Mouse (Mus musculus) ES-E14 (cell line): ENCODE results near the gene Hrk. TPM values are rescaled to one million over a fixed set of nuclear protein-coding genes. Genes with fewer than 3 reads are reported as not detected.

Experiments
- DNase-seq: peaks from one replicate; pipeline ENCODE4 v3.0.0-alpha.2; 2013; ENCODE audit warnings: low read depth, low spot score
- H3K27ac ChIP-seq: 2 replicates; pipeline ENCODE4 v1.5.1; 2012; ENCODE audit warnings: low read depth, mild to moderate bottlenecking, low read length, moderate library complexity, mixed read lengths; ENCODE audit not compliant: poor library complexity, insufficient read depth, severe bottlenecking
- H3K36me3 ChIP-seq: 2 replicates; pipeline ENCODE4 v1.6.1; 2012; ENCODE audit warnings: mild to moderate bottlenecking, low read length, moderate library complexity, mixed read lengths; ENCODE audit not compliant: control insufficient read depth, poor library complexity, insufficient read depth, severe bottlenecking
- H3K4me1 ChIP-seq, 2 experiments: fragments of 150-350 bp in 1 of 2; sonication (generic) in 1 of 2; 2 replicates each; pipeline ENCODE4 v1.6.1; 2012; ENCODE audit warnings: low read length in 2 of 2, mild to moderate bottlenecking in 1 of 2, mixed read lengths in 1 of 2; ENCODE audit not compliant: control insufficient read depth in 2 of 2, insufficient read depth in 2 of 2, poor library complexity in 1 of 2
- H3K4me3 ChIP-seq, 2 experiments: fragments of 150-350 bp in 1 of 2; sonication (generic) in 1 of 2; 2 replicates each; pipeline ENCODE4 v1.5.1; 2012; ENCODE audit warnings: low read length in 2 of 2, low read depth in 1 of 2, mild to moderate bottlenecking in 1 of 2, mixed read lengths in 1 of 2; ENCODE audit not compliant: insufficient read depth in 1 of 2, poor library complexity in 1 of 2, severe bottlenecking in 1 of 2
- H3K9ac ChIP-seq: 2 replicates; pipeline ENCODE4 v1.6.1; 2012; ENCODE audit warnings: low read depth, mild to moderate bottlenecking, low read length, mixed read lengths; ENCODE audit not compliant: poor library complexity, insufficient read depth, severe bottlenecking
- H3K9me3 ChIP-seq: fragments of 150-350 bp; sonication (generic); 2 replicates; pipeline ENCODE4 v1.6.1; 2012; ENCODE audit warnings: low read depth, mild to moderate bottlenecking, low read length; ENCODE audit not compliant: control insufficient read depth, insufficient read depth
- CHD2 ChIP-seq: IDR thresholded peaks from 2 replicates; pipeline ENCODE4 v1.6.1; 2014; ENCODE audit warnings: mild to moderate bottlenecking, low read depth, low read length, inconsistent platforms
- HCFC1 ChIP-seq: IDR thresholded peaks from 2 replicates; pipeline ENCODE4 v1.6.1; 2012; ENCODE audit warnings: low read length, inconsistent platforms, borderline replicate concordance; ENCODE audit not compliant: insufficient read depth
- MAFK ChIP-seq: IDR thresholded peaks from 2 replicates; pipeline ENCODE4 v1.6.1; 2014; ENCODE audit warnings: mild to moderate bottlenecking, low read depth, low read length, inconsistent platforms; ENCODE audit not compliant: insufficient read depth
- ZC3H11A ChIP-seq: IDR thresholded peaks from 2 replicates; pipeline ENCODE4 v1.6.1; 2012; ENCODE audit warnings: low read depth, mild to moderate bottlenecking, inconsistent platforms, low read length, borderline replicate concordance
- ZNF384 ChIP-seq: IDR thresholded peaks from 2 replicates; pipeline ENCODE4 v1.6.1; 2012; ENCODE audit warnings: low read depth, low read length, inconsistent platforms
- in situ Hi-C, 2 experiments: fragments of 600-800 bp; cut with MboI; formaldehyde crosslinking; loops; one replicate each; pipeline ENCODE4 v1.15.1; 2025; ENCODE audit warnings: low sequenced_read_pairs in 2 of 2, inconsistent platforms in 1 of 2; ENCODE audit not compliant: unreplicated experiment in 2 of 2
- total RNA-seq: library from RNA; depleted of rRNA; stranded (reverse); fragments of 300-350 nt; gene quantifications from 2 replicates; pipeline ENCODE4 v1.2.3, GENCODE M21; 2012; rRNA removed

Gene Hrk
- total RNA-seq, result 0.36 and 0.63 TPM in 2 replicates

GRCm38 (mm10) chr5:118164581-118164980, at the start of gene Hrk:
Hrk (plus strand) TSS chr5:118164648.
- Histone ChIP-seq H3K9ac (no peak within 1 kb of the TSS), H3K9me3 (no peaks in the 10 kb centered on the region), H3K4me3 (no peak within 1 kb of the TSS), H3K36me3 (no peaks in the 10 kb centered on the region), H3K27ac (no peak within 1 kb of the TSS), H3K4me1 (peaks cover 3 to 10% of the 10 kb centered on the region in 2 experiments; a peak in 1 of 4 replicates)
- no peak for DNase-seq
- TF ChIP-seq ZC3H11A, result no peak
- no peak for TF ChIP-seq MAFK
- no peak for TF ChIP-seq ZNF384
- no peak for TF ChIP-seq HCFC1
- TF ChIP-seq CHD2, result no peak
- in situ Hi-C loops, result loop anchor here in 1 of 2 experiments (25.0 kb wide), 1 partner anchor 1498 kb away; the partner anchor contains the start of gene Tbx3

GRCm38 (mm10) chr5:118118351-118118750, 46.1 kb upstream of the Hrk start:
- Histone ChIP-seq H3K4me1 (peaks cover 0 to 4% of the 10 kb centered on the region in 2 experiments; a peak in 1 of 4 replicates), H3K27ac (no peak overlapping the region)
- in situ Hi-C loops, result no loop called here

GRCm38 (mm10) chr5:118118922-118119321, 45.5 kb upstream of the Hrk start:
- no peak for DNase-seq
- H3K27ac ChIP-seq, result no peak overlapping the region
- H3K36me3 ChIP-seq, result no peaks in the 10 kb centered on the region

More at GRCm38 (mm10) chr5:118118351-118118750, 46.1 kb upstream of the Hrk start:
- Histone ChIP-seq H3K36me3 (no peaks in the 10 kb centered on the region), H3K9ac (no peak overlapping the region), H3K9me3 (no peaks in the 10 kb centered on the region), H3K4me3 (no peak overlapping the region)
- DNase-seq, result no peak
- no peak for TF ChIP-seq MAFK
- TF ChIP-seq ZNF384, result no peak
- no peak for TF ChIP-seq HCFC1
- TF ChIP-seq CHD2, result no peak
- no peak for TF ChIP-seq ZC3H11A

GRCm38 (mm10) chr5:118120670-118121069, 43.8 kb upstream of the Hrk start:
- no peak for DNase-seq
- no peak overlapping the region for H3K4me3 ChIP-seq
- peaks cover 0 to 4% of the 10 kb centered on the region in 2 experiments; a peak in 1 of 4 replicates for H3K4me1 ChIP-seq
- peaks cover 2% of the 10 kb centered on the region; the same call in 1 of the 2 replicates for H3K36me3 ChIP-seq
- TF ChIP-seq MAFK, result no peak
- no peak for TF ChIP-seq HCFC1
- no peak for TF ChIP-seq CHD2
- no peak for TF ChIP-seq ZC3H11A
- no peak for TF ChIP-seq ZNF384
- H3K27ac ChIP-seq, result no peak overlapping the region
- H3K9me3 ChIP-seq, result no peaks in the 10 kb centered on the region
- H3K9ac ChIP-seq, result no peak overlapping the region
- in situ Hi-C loops, result no loop called here

More at GRCm38 (mm10) chr5:118118922-118119321, 45.5 kb upstream of the Hrk start:
- in situ Hi-C loops, result no loop called here
- Histone ChIP-seq H3K4me3 (no peak overlapping the region), H3K4me1 (peaks cover 0 to 4% of the 10 kb centered on the region in 2 experiments; a peak in 1 of 4 replicates), H3K9ac (no peak overlapping the region), H3K9me3 (no peaks in the 10 kb centered on the region)
- TF ChIP-seq ZC3H11A, result no peak
- TF ChIP-seq ZNF384, result no peak
- TF ChIP-seq CHD2, result no peak
- no peak for TF ChIP-seq MAFK
- TF ChIP-seq HCFC1, result no peak

- H3K9me3 ChIP-seq, result no peaks in the 10 kb centered on the region
- in situ Hi-C loops, result no loop called here
- H3K36me3 ChIP-seq, result peaks cover 3% of the 10 kb centered on the region; the same call in 1 of the 2 replicates
- no peak overlapping the region for H3K27ac ChIP-seq
- H3K4me3 ChIP-seq, result no peak overlapping the region
- DNase-seq, result no peak
- H3K4me1 ChIP-seq, result peaks cover 0 to 4% of the 10 kb centered on the region in 2 experiments; a peak in 1 of 4 replicates
- no peak overlapping the region for H3K9ac ChIP-seq
- TF ChIP-seq ZNF384 (no peak), ZC3H11A (no peak), CHD2 (no peak), HCFC1 (no peak), MAFK (no peak)
Measured at GRCm38 (mm10) chr5:118121928-118122327, 42.5 kb upstream of the Hrk start.
